Mouse (Mus musculus): ENCODE results near the gene Agbl3. TPM values are rescaled to one million over a fixed set of nuclear protein-coding genes. Genes with fewer than 3 reads are reported as not detected.

The Agbl3 gene
- polyA plus RNA-seq, 1 experiment, result 2.9 TPM

DNA sequence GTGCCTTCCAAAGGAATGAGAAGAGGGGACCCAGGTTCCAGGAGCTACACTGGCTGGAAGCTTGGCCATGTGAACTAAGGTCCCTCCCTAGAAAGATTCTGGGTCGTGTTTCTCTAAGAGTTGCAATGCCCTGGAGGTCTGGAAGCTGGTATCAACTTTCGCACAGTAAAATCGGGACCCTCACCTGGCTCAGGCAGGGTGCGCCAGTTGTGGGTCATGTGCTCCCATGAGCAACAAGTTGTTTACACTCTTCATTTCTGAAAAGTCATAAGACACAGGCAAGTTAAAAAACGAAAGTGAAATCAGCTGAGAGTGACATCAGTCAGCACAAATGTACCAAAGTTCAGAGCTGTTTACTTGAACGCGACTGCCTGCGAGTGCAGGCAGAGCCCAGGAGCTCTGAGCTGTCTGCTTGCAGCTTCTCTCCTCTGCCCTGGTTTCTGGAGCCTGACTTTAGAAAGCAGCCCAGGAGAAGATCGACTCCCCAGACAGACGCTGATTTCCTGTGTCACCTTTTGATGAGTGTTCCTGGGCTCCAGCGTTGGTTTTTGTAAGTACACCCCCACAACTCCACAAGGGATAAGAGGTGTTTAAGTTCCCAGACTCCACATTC, 82.7 kb downstream of the Agbl3 start, which contains the start of gene Tmem140:
Tmem140 (plus strand) TSS at position 356 of the 613 bp plus-strand sequence.
- H3K27me3 ChIP-seq (ENCODE audit: control insufficient read depth, insufficient read depth, low read length, poor library complexity, severe bottlenecking), result no peaks in the 10 kb centered on the region
- no peaks in the 10 kb centered on the region for H3K9me3 ChIP-seq (replicated peaks; ENCODE audit: control insufficient read depth, insufficient read depth, low read length, poor library complexity, severe bottlenecking)
- H3K4me3 ChIP-seq (ENCODE audit: low read depth, low read length), result no peak within 1 kb of the TSS
- no peaks in the 10 kb centered on the region for H3K36me3 ChIP-seq (ENCODE audit: control insufficient read depth, insufficient read depth, low read length, poor library complexity, severe bottlenecking)
- H3K4me1 ChIP-seq (ENCODE audit: control insufficient read depth, insufficient read depth, low read length), result peaks cover 7% of the 10 kb centered on the region
- TF ChIP-seq EP300 (IDR thresholded peaks at IDR 0.05; ENCODE audit: insufficient read depth, low read depth, low read length) (no peak), POLR2A (IDR thresholded peaks at IDR 0.05; ENCODE audit: insufficient read depth, low read length) (no peak), CTCF (IDR thresholded peaks at IDR 0.05; ENCODE audit: low read depth, low read length) (no peak)
- H3K27ac ChIP-seq (ENCODE audit: insufficient read depth, low read length), result no peak within 1 kb of the TSS
- H3K9ac ChIP-seq (ENCODE audit: low read depth, poor library complexity, severe bottlenecking), result no peak within 1 kb of the TSS

DNA sequence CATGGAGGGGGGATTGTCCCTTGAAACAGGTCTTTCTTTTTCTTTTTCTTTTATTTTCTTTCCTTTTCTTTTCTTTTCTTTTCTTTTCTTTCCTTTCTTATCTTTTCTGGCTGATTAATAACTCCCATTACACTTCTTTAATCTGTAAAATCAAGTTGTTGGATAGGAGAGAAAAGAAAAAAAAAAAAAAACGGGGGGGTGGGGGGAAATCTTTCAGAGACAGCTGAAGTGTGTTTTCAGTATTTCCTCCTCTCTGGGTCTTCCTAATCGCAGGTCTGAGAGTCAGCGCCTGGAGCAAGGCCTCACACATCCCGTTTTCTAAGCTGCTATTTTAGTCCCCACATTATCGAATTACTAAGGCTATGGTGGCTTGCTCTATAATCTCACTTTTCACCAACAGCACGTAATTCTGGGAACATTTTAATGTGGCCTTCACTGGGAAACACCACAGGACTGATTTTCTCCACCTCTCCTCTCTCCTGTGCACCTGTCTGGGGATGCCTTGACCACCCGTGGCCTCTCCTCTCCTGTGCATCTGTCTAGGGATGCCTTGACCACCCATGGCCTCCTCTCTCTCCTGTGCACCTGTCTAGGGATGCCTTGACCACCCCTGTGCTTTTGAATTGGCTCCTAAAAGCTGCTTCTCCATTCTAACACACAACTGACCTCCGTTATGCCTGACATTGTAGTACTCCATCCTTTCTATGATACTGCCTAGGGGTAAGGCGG, 83.7 kb downstream of the Agbl3 start:
- TF ChIP-seq POLR2A (IDR thresholded peaks at IDR 0.05; ENCODE audit: insufficient read depth, low read length) (no peak), CTCF (IDR thresholded peaks at IDR 0.05; ENCODE audit: low read depth, low read length) (no peak), EP300 (IDR thresholded peaks at IDR 0.05; ENCODE audit: insufficient read depth, low read depth, low read length) (no peak)
- Histone ChIP-seq H3K27ac (ENCODE audit: insufficient read depth, low read length) (no peak overlapping the region), H3K9ac (ENCODE audit: low read depth, poor library complexity, severe bottlenecking) (no peak overlapping the region)

DNA sequence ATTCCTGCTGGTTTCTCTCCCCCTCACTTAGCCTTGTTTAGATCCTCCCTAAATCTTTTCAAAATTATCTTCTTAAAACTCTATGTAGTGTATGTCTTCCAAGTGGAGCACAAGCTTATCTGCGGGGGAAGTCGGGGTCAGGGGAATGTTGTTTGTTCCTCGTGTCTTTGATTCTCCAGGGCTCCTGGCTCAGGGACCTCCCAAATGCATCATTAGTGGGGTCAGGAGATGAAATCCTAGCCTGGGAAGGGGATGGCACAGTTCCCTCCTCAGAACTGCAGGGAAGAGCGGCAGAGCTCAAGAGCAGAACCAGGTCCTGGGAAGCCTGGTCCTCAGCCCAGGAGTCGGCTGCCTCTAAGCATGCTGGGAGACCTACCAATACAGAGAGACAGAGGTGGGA, 85.0 kb downstream of the Agbl3 start:
- Histone ChIP-seq H3K27ac (ENCODE audit: insufficient read depth, low read length) (no peak overlapping the region), H3K36me3 (ENCODE audit: control insufficient read depth, insufficient read depth, low read length, poor library complexity, severe bottlenecking) (no peaks in the 10 kb centered on the region), H3K4me1 (ENCODE audit: control insufficient read depth, insufficient read depth, low read length) (peaks cover 7% of the 10 kb centered on the region), H3K9me3 (replicated peaks; ENCODE audit: control insufficient read depth, insufficient read depth, low read length, poor library complexity, severe bottlenecking) (no peaks in the 10 kb centered on the region), H3K9ac (ENCODE audit: low read depth, poor library complexity, severe bottlenecking) (no peak overlapping the region), H3K27me3 (ENCODE audit: control insufficient read depth, insufficient read depth, low read length, poor library complexity, severe bottlenecking) (no peaks in the 10 kb centered on the region), H3K4me3 (ENCODE audit: low read depth, low read length) (no peak overlapping the region)
- TF ChIP-seq POLR2A (IDR thresholded peaks at IDR 0.05; ENCODE audit: insufficient read depth, low read length) (no peak), CTCF (IDR thresholded peaks at IDR 0.05; ENCODE audit: low read depth, low read length) (no peak), EP300 (IDR thresholded peaks at IDR 0.05; ENCODE audit: insufficient read depth, low read depth, low read length) (no peak)

More for the DNA sequence above, 83.7 kb downstream of the Agbl3 start:
- Histone ChIP-seq H3K4me3 (ENCODE audit: low read depth, low read length) (no peak overlapping the region), H3K4me1 (ENCODE audit: control insufficient read depth, insufficient read depth, low read length) (peaks cover 7% of the 10 kb centered on the region), H3K36me3 (ENCODE audit: control insufficient read depth, insufficient read depth, low read length, poor library complexity, severe bottlenecking) (no peaks in the 10 kb centered on the region), H3K27me3 (ENCODE audit: control insufficient read depth, insufficient read depth, low read length, poor library complexity, severe bottlenecking) (no peaks in the 10 kb centered on the region), H3K9me3 (replicated peaks; ENCODE audit: control insufficient read depth, insufficient read depth, low read length, poor library complexity, severe bottlenecking) (no peaks in the 10 kb centered on the region)

DNA sequence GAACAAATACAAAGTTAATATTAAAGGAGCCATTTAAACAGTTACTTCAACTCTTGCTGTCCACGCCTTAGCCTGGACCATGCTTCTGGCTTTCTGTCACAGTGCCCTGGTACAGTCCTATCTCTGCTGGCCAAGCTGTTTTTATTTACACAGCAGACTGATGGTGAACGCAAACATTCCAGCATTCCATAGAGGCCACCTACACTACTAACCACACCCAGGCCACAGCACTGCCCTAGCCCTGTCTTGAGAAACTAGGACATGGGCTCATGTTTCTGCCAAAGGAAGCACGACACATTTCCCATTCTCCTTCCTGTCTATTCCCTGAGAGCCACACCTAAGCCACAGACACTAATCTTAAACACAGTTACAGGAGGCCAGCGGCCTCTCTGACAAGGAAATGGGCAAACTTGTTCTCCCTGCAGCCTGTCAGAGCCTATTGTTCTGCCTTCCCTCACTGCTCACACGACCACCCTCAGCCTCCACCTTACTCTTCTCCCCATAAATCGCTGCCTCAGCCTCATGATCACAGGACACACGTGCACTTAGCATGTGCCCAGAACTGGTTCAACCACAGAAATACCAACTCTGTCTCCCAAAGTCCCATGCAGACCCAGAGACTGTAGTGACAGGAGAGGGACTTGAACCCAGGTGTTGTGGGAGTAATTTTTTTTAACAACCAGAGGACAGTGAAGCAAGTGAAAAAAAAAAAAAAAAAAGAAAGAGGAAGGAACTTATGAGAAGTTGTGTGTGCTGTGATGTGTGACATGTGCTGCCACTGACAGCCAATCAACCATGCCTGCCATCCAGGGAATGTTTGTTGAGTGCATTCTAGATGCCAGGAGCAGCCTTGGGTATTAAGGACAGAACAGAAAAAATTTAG, 85.7 kb downstream of the Agbl3 start:
- Histone ChIP-seq H3K4me3 (ENCODE audit: low read depth, low read length) (no peak overlapping the region), H3K27ac (ENCODE audit: insufficient read depth, low read length) (no peak overlapping the region), H3K4me1 (ENCODE audit: control insufficient read depth, insufficient read depth, low read length) (peaks cover 7% of the 10 kb centered on the region), H3K36me3 (ENCODE audit: control insufficient read depth, insufficient read depth, low read length, poor library complexity, severe bottlenecking) (no peaks in the 10 kb centered on the region), H3K9ac (ENCODE audit: low read depth, poor library complexity, severe bottlenecking) (no peak overlapping the region), H3K27me3 (ENCODE audit: control insufficient read depth, insufficient read depth, low read length, poor library complexity, severe bottlenecking) (no peaks in the 10 kb centered on the region), H3K9me3 (replicated peaks; ENCODE audit: control insufficient read depth, insufficient read depth, low read length, poor library complexity, severe bottlenecking) (no peaks in the 10 kb centered on the region)
- TF ChIP-seq CTCF (IDR thresholded peaks at IDR 0.05; ENCODE audit: low read depth, low read length), result no peak

DNA sequence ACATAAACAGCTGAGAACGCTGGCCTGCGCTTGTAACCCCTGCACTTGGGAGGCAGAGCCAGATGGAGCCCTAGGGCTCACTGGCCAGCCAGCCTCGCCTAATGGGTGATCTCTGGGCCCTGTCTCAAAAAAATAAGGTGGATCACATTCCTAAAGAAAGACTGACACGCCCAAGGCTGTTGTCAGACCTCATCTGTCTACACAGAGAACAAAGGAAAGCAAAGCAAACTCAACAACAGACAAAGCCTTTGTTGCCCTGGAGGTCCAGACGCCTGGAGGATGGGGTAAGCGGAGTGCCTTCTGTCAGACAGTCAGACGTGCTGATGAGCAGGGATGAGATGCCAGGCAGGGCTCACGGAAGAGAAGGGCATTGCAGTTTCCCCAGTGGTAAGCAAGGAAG, 86.6 kb downstream of the Agbl3 start:
- Histone ChIP-seq H3K4me3 (ENCODE audit: low read depth, low read length) (no peak overlapping the region), H3K9me3 (replicated peaks; ENCODE audit: control insufficient read depth, insufficient read depth, low read length, poor library complexity, severe bottlenecking) (no peaks in the 10 kb centered on the region), H3K27me3 (ENCODE audit: control insufficient read depth, insufficient read depth, low read length, poor library complexity, severe bottlenecking) (no peaks in the 10 kb centered on the region), H3K36me3 (ENCODE audit: control insufficient read depth, insufficient read depth, low read length, poor library complexity, severe bottlenecking) (no peaks in the 10 kb centered on the region), H3K4me1 (ENCODE audit: control insufficient read depth, insufficient read depth, low read length) (peaks cover 7% of the 10 kb centered on the region), H3K27ac (ENCODE audit: insufficient read depth, low read length) (no peak overlapping the region), H3K9ac (ENCODE audit: low read depth, poor library complexity, severe bottlenecking) (no peak overlapping the region)
- TF ChIP-seq EP300 (IDR thresholded peaks at IDR 0.05; ENCODE audit: insufficient read depth, low read depth, low read length) (peak; percentile 84), POLR2A (IDR thresholded peaks at IDR 0.05; ENCODE audit: insufficient read depth, low read length) (no peak)

Data from ES-Bruce4 (cell line).